Mouse (Mus musculus) CH12F3 (cell line): ENCODE data around the gene Slc10a7.

Experiments
- in situ Hi-C: fragments of 300-500 bp; cut with MboI; formaldehyde crosslinking; loops from 2 replicates; pipeline ENCODE4 v1.14.3; 2020; ENCODE audit warnings: low sequenced_read_pairs

Slc10a7 gene

DNA sequence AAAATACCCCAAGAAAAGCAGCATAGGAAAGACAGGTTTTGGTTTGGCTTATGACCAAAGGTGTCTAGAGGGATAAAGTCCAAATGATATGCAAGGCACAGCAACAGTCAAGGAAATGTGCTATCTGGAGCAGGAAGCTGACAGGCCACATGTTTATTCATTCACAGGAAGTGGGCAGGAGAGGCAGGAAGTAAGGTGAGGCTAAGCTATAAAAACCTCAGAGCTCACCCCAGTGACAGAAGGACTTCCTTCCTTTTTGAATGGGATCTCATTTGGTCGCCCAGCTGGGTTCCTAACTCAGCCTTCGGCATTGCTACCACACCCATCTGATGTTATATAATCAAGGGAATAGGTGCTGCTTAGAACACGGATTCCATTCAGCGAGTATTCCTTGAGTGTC, 113.2 kb downstream of the Slc10a7 start:
- in situ Hi-C loops: no loop called here

GRCm38 (mm10) chr8:78623972-78624371, 114.8 kb downstream of the Slc10a7 start:
- in situ Hi-C loops: no loop called here

DNA sequence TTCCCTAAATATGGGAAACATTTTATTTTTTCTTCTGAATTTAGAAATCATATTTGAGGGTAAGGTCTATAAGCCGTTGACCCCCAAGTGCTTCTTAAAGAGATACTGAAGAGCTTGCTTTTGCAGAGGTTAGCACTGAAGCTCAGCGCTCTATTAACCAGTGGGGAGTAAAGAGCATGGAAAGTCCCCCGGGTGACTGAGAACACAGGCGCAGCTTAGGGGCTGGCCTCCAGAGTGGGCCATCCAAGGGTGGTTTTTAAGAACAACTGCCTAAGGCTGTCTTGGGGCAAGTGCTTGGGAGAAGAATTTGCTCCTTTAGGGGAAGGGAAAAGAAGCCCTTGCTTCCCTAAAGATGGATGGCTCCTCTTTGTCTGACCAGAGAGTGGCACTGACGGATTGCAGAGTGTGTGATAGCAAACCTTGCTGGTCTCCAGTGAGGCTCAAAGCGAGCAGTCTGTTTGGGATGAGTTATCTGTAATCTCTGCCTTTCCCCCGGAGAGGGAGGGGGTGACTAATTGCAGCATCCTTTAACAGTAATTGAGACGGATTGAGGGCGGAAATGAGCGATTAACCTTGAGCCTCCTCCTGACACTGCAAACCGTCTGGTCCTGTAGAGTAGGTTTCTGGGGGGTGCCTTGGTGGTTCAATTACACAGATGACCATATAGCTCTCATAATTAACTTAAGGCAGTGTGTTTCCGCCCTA, 115.7 kb downstream of the Slc10a7 start:
- in situ Hi-C loops: no loop called here

DNA sequence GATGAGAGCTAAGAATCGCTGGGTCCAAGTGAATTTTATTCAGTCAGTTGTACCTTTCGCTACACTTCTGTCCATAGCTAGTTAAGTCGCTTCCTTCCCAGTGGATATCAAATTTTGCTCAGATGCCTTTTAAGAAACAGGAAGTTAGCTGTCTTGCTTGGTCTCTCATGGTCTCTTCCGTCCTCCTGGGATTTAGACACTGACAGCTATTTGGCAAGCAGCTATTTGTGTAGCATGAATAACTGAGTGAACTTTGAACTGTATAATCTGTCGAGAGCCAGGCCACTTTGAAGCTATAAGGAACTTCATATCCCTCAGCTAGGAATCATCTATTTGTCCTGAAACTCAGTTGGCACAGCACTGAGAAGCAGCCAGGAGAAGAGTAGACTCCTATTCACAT, 117.5 kb downstream of the Slc10a7 start:
- in situ Hi-C loops: no loop called here

- in situ Hi-C loops: no loop called here
Observed at GRCm38 (mm10) chr8:78627793-78628192, 118.6 kb downstream of the Slc10a7 start.

DNA sequence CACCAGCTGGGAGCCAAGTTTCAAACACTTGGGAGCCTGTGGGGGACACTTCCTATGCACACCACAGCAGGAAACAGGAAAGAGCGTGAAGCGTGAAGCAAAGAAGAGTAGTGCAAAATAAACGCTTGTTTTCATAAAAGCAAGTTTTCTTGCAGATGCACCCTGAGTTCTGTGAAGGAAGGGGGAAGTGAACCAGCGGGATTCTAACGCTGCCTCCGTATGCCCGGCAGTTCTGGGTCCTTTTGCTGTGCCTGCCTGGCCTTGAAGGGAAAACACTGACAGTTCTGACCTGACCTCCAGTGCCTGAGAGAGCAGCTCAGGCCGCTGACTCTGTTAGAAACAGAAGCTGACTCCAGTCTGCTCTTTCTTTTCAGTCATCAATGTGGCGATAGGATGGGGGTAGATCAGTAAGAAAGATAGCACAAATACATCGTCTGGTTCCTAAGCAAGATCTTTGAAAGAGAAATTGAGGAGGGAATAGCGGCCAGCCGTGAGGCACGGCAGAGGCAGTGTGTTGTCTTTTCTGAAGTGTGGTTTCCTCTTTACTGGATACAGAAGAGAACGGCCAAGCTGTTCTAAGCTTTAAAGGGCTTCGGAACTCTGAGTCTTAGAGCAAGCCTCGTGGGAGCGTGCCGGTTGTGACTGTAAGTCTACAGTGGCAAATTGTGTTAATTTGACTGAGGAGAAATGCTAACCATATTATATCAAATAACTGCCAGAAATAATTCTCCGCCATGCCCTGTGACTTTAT, 121.4 kb downstream of the Slc10a7 start:
- in situ Hi-C loops: no loop called here

DNA sequence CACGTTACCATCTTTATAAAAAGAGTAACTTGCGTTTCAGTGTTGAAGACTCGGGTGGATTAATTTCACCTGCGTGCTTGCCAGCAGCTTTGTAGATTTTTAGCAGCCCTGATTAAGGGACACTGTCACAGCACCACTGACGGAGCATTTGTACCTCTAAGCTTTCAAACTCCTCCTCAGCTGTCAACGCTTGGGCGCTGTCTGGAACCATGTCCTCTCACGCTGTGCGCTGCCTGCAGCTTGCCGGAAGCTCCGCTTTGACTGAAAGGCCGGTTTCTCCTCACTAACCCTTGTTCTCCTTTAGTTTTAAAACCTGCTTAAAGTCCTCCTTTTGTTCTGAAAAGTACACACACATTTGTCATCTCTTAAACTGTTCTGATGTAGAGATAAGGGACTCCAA, 123.9 kb downstream of the Slc10a7 start:
- in situ Hi-C loops: no loop called here

DNA sequence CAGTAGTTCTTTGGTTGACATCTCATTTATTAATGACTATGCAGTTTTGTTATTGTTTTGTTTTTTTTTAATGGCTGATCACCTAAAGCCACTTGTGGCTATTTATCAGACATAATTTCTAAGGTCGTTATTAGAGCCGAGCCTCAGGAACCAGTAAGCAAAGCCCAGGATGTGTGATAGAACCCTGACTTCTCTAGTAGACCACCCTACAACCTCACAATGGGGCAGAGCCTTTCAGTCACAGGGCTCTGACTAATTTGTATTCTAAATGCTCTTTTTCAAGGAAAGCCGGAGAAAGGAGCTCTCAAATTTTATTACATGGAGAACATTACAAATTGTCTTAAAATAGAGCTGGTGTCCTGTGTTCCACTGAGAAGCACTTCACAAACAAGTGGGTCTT, 124.9 kb downstream of the Slc10a7 start:
- in situ Hi-C loops: no loop called here

GRCm38 (mm10) chr8:78634523-78635240, 125.5 kb downstream of the Slc10a7 start:
- in situ Hi-C loops: no loop called here

DNA sequence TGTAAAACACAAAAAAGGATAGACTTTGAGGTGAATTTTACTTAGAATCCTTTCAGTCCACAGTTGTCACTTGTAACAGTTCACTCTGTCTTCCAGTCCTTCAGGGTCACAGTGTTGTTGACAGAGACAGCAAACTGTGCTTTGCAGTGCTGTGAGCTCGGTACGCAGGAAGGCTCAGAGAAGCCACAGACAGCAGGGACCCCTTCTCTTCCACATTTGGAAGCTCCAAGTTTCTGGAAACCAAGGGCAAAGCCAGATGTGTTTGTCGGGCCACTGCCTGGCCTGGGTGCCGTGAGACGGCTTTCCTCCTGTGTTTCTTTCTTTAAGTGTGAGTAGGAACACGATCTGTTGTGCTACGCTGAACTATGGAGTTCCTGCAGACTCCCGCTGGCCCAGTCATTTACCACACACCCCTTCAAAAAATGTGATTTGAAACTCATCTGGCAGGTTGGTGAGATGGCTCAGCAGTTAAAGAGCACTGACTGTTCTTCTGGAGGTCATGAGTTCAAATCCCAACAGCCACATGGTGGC, 126.2 kb downstream of the Slc10a7 start:
- in situ Hi-C loops: no loop called here

- in situ Hi-C loops: no loop called here
Observed at GRCm38 (mm10) chr8:78641919-78642318, 132.8 kb downstream of the Slc10a7 start.

GRCm38 (mm10) chr8:78642376-78642775, 133.2 kb downstream of the Slc10a7 start:
- in situ Hi-C loops: no loop called here

DNA sequence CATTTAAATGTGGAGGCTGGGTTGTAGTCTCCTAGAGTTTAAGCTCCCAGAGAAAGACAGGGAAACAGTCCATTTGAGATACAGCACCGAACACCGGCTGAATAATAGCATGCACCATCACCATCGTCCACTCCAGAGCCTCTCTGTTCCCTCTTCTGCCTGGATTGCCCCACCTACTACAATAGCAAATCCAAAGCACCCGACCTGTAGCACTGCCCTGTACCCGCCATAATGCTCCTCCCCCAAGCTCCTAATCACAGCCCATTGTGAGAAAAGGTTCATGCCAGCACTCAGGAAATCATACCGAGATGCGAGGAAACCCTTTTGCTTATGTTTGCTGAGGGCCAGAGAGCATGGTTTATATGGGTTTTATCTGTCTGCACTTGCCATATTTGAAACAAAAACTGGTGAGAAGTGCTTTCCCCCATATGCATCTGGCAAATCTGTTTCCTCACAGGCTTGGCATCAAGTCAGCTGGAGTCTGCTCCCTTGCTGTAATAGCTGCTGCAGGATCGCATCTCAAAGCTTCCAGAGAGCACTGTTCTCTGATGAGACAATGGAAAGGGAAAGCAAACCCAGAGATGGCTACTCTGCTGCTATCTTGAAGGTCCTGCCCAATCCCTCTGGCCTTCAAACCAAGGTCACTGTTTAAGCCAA, 138.0 kb downstream of the Slc10a7 start:
- in situ Hi-C loops: no loop called here

- in situ Hi-C loops: no loop called here
Observed at GRCm38 (mm10) chr8:78647846-78648245, 138.7 kb downstream of the Slc10a7 start.

DNA sequence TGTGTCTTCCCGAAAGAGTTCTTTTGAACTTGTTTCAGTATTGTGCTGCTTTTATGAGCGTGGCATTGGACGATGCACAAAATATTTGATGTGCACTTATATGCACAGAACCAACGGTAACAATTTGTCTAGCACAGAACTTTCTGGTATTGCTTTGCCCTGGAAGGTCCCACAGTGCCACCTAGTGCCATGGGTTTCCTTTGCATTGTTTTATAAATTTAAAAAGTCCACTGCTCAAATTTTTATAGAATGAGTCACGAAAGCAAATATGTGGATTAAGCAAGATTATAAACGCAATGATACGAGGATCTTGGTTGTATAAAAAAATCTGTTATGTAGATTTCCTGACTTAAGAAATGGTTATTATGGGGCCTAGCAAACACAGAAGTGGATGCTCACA, 139.8 kb downstream of the Slc10a7 start:
- in situ Hi-C loops: no loop called here

GRCm38 (mm10) chr8:78651670-78652069, 142.5 kb downstream of the Slc10a7 start:
- in situ Hi-C loops: loop anchor here (25.0 kb wide), 1 partner anchor 414 kb away; no protein-coding TSS in a partner anchor

- in situ Hi-C loops: loop anchor here (25.0 kb wide), 1 partner anchor 418 kb away; no protein-coding TSS in a partner anchor
Observed at GRCm38 (mm10) chr8:78655351-78656045, 146.4 kb downstream of the Slc10a7 start.

DNA sequence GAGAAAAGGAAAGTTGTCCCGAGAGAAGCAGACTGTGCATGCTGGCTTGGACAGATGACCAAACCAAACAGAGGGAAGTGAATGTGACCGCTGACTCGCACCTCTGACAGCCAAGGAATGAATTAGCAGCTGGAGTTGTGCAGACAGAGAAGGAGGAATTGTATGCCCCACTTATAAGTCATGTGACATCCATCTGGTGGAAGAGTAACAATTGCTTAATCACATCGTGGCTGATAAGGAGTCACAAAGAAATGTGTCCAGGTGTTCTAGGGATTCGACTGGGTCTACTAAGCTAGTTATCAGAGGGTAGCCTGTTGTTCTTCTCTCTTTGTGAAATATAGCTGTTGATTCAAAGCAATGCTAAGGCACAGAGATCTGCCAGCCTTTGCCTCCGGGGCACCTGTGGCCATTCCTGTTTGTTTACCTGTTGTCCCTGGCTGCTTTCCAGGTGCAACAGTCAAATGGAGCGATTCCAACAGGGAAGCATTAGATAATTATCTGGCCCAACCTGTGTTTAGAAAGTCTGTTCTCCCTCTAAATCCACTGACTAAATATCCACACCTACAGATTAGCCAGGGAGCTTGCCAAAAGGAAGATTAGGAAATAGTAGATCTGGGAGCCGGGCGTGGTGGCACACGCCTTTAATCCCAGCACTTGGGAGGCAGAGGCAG, 147.7 kb downstream of the Slc10a7 start:
- in situ Hi-C loops: loop anchor here (25.0 kb wide), 1 partner anchor 420 kb away; no protein-coding TSS in a partner anchor

DNA sequence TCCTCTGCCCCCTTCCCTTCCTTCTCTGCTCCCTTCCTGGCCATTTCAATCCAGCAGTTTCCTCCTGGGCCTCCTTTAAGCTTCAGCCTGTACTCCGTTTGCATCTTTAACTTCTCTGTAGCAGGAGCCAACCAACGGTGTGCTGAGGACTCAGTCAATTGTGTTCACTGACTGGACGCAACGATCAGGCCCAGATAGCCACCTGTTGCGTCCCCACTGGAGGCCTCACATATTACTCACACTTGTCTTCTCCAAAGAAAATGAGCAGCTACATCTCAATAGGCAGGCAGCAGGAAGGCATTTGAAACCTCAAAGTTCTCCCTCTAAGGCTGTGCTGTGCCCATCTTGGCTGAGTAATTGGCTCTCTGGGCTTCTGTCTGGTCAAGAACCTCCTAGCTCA, 149.0 kb downstream of the Slc10a7 start:
- in situ Hi-C loops: loop anchor here (25.0 kb wide), 1 partner anchor 421 kb away; no protein-coding TSS in a partner anchor
